Mouse (Mus musculus): ENCODE results near the gene Wwox. TPM values are rescaled to one million over a fixed set of nuclear protein-coding genes. Genes with fewer than 3 reads are reported as not detected.
A peak's percentile ranks its signal among the peaks of the same experiment; 100 is the strongest.

Wwox gene
- polyA plus RNA-seq, 1 experiment from 2014 or later, result 10.3 TPM

- Histone ChIP-seq H3K4me2 (no peak overlapping the region), H3K27me3 (ENCODE audit: control insufficient read depth, insufficient read depth, low read length) (no peaks in the 10 kb centered on the region), H3K4me1 (ENCODE audit: control insufficient read depth, insufficient read depth, low read length) (peaks cover 40% of the 10 kb centered on the region), H3K9ac (ENCODE audit: low read depth, low read length) (no peak overlapping the region), H3K9me3 (replicated peaks; ENCODE audit: control insufficient read depth, low read length) (no peaks in the 10 kb centered on the region), H3K27ac (ENCODE audit: low read depth, low read length) (no peak overlapping the region), H3K36me3 (ENCODE audit: control insufficient read depth, insufficient read depth, low read length) (no peaks in the 10 kb centered on the region), H3K4me3 (ENCODE audit: low read depth, low read length) (no peak overlapping the region)
- no peak for ATAC-seq (replicated peaks; ENCODE audit: insufficient number of reproducible peaks, low FRiP score, low TSS enrichment)
- WGBS (ENCODE audit: insufficient replicate concordance), result 31% methylated on average over 4 of the region's 4 CpGs
These were observed 443.0 kb downstream of the Wwox start for GRCm38 (mm10) chr8:114882504-114882903.

DNA sequence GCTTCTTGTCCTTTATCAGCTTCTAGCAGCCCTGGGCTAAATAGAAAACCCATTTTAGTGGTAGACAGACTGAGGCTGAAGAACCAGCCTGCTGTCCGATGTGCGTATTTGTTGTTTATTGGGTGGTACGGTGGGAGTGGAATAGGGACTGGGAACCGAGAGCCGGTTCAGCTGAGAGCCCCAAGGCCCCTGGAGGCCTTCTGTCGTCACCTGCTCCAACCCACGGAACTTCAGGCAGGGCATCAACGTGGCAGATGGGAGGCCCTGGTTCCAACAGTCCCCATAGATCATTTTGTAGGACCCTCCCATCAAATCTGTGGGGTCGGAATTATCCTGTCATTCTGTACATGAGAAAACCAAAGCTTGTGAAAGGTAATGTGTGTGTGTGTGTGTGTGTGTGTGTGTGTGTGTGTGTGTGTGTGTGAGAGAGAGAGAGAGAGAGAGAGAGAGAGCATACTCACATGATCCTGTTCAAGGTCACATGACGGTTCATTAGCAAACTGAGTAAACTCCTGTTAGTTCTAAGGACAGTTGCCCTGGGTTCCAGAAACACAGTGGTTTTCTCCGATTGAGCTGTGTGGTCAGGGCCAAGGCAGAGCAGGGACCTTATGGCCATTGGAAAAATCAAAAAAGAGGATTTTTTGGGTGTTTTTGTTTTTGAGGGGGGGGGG, 443.6 kb downstream of the Wwox start:
- Histone ChIP-seq H3K27ac (ENCODE audit: low read depth, low read length) (no peak overlapping the region), H3K4me3 (ENCODE audit: low read depth, low read length) (no peak overlapping the region), H3K4me1 (ENCODE audit: control insufficient read depth, insufficient read depth, low read length) (peaks cover 36% of the 10 kb centered on the region), H3K36me3 (ENCODE audit: control insufficient read depth, insufficient read depth, low read length) (no peaks in the 10 kb centered on the region), H3K27me3 (ENCODE audit: control insufficient read depth, insufficient read depth, low read length) (no peaks in the 10 kb centered on the region), H3K9me3 (replicated peaks; ENCODE audit: control insufficient read depth, low read length) (no peaks in the 10 kb centered on the region), H3K4me2 (no peak overlapping the region), H3K9ac (ENCODE audit: low read depth, low read length) (no peak overlapping the region)
- ATAC-seq (replicated peaks; ENCODE audit: insufficient number of reproducible peaks, low FRiP score, low TSS enrichment), result no peak
- 71% methylated on average over 11 of the region's 11 CpGs for WGBS (ENCODE audit: insufficient replicate concordance)

GRCm38 (mm10) chr8:114883967-114884366, 444.5 kb downstream of the Wwox start:
- no peak overlapping the region for H3K27ac ChIP-seq (ENCODE audit: low read depth, low read length)
- no peak for ATAC-seq (replicated peaks; ENCODE audit: insufficient number of reproducible peaks, low FRiP score, low TSS enrichment)
- H3K9ac ChIP-seq (ENCODE audit: low read depth, low read length), result no peak overlapping the region
- H3K4me3 ChIP-seq (ENCODE audit: low read depth, low read length), result no peak overlapping the region
- no peaks in the 10 kb centered on the region for H3K9me3 ChIP-seq (replicated peaks; ENCODE audit: control insufficient read depth, low read length)
- no peaks in the 10 kb centered on the region for H3K36me3 ChIP-seq (ENCODE audit: control insufficient read depth, insufficient read depth, low read length)
- 69% methylated on average over 9 of the region's 9 CpGs for WGBS (ENCODE audit: insufficient replicate concordance)
- H3K4me2 ChIP-seq, result no peak overlapping the region
- H3K4me1 ChIP-seq (ENCODE audit: control insufficient read depth, insufficient read depth, low read length), result peaks cover 28% of the 10 kb centered on the region
- H3K27me3 ChIP-seq (ENCODE audit: control insufficient read depth, insufficient read depth, low read length), result no peaks in the 10 kb centered on the region

DNA sequence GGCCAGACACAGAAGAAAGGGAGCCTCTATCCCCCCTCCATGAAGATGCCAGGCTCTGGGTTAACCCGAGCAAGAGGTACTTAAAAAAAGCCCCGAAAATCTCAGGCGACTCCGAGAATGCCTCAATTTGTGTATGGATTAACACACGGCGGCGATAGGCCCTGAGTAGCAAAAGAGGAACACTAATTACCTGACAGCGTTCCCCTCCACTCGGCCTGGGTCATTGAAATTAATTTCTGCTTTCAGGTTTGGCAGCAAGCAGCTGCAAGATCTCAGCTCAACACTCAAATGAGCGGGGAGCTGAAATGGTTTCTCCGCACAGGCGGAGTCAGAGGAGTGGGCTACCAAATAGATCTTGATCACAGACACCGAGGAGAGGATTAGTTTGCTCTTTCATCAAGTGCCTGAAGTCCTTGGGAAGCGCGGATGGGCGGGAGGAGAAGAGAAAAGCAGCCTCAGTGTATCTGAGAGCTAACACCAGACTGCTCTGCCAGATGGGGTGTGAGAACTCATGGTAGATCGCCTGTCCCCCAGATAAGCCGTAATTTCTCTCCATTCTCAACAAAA, 445.7 kb downstream of the Wwox start:
- no peak overlapping the region for H3K4me3 ChIP-seq (ENCODE audit: low read depth, low read length)
- 43% methylated on average over 18 of the region's 18 CpGs for WGBS (ENCODE audit: insufficient replicate concordance)
- no peaks in the 10 kb centered on the region for H3K27me3 ChIP-seq (ENCODE audit: control insufficient read depth, insufficient read depth, low read length)
- no peak for ATAC-seq (replicated peaks; ENCODE audit: insufficient number of reproducible peaks, low FRiP score, low TSS enrichment)
- H3K9me3 ChIP-seq (replicated peaks; ENCODE audit: control insufficient read depth, low read length), result no peaks in the 10 kb centered on the region
- no peaks in the 10 kb centered on the region for H3K36me3 ChIP-seq (ENCODE audit: control insufficient read depth, insufficient read depth, low read length)
- H3K4me2 ChIP-seq, result peak overlapping the region; percentile 12
- H3K4me1 ChIP-seq (ENCODE audit: control insufficient read depth, insufficient read depth, low read length), result peaks cover 17% of the 10 kb centered on the region
- H3K27ac ChIP-seq (ENCODE audit: low read depth, low read length), result no peak overlapping the region
- no peak overlapping the region; the same call in 1 of the 2 replicates for H3K9ac ChIP-seq (ENCODE audit: low read depth, low read length)

DNA sequence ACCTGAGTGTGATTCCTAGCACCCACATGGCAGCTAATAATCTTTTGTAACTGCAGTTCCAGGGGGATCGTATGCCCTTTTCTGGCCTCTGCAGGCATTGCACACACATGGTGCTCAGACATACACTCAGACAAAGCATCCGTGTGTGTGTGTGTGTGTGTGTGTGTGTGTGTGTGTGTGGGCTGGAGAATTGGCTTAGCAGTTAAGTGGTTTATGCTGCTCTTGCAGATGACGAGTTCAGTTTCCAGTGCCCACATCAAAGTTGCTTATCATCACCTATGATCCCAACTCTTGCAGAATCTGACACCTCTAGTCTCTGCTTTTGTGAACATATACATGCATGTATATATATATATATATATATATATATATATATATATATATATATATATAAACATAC, 448.9 kb downstream of the Wwox start:
- Histone ChIP-seq H3K4me3 (ENCODE audit: low read depth, low read length) (no peak overlapping the region), H3K4me2 (no peak overlapping the region), H3K9ac (ENCODE audit: low read depth, low read length) (no peak overlapping the region), H3K27me3 (ENCODE audit: control insufficient read depth, insufficient read depth, low read length) (no peaks in the 10 kb centered on the region), H3K4me1 (ENCODE audit: control insufficient read depth, insufficient read depth, low read length) (no peaks in the 10 kb centered on the region; the same call in 1 of the 2 replicates), H3K9me3 (replicated peaks; ENCODE audit: control insufficient read depth, low read length) (no peaks in the 10 kb centered on the region), H3K27ac (ENCODE audit: low read depth, low read length) (no peak overlapping the region), H3K36me3 (ENCODE audit: control insufficient read depth, insufficient read depth, low read length) (no peaks in the 10 kb centered on the region)
- WGBS (ENCODE audit: insufficient replicate concordance), result 78% methylated on average over 3 of the region's 3 CpGs
- no peak for ATAC-seq (replicated peaks; ENCODE audit: insufficient number of reproducible peaks, low FRiP score, low TSS enrichment)

GRCm38 (mm10) chr8:114889578-114890374, 450.3 kb downstream of the Wwox start:
- ATAC-seq (replicated peaks; ENCODE audit: insufficient number of reproducible peaks, low FRiP score, low TSS enrichment), result no peak
- no peak overlapping the region for H3K4me2 ChIP-seq
- 75% methylated on average over 16 of the region's 16 CpGs for WGBS (ENCODE audit: insufficient replicate concordance)
- H3K4me1 ChIP-seq (ENCODE audit: control insufficient read depth, insufficient read depth, low read length), result no peaks in the 10 kb centered on the region
- H3K4me3 ChIP-seq (ENCODE audit: low read depth, low read length), result no peak overlapping the region
- no peak overlapping the region for H3K9ac ChIP-seq (ENCODE audit: low read depth, low read length)
- H3K36me3 ChIP-seq (ENCODE audit: control insufficient read depth, insufficient read depth, low read length), result no peaks in the 10 kb centered on the region
- H3K9me3 ChIP-seq (replicated peaks; ENCODE audit: control insufficient read depth, low read length), result no peaks in the 10 kb centered on the region
- no peaks in the 10 kb centered on the region for H3K27me3 ChIP-seq (ENCODE audit: control insufficient read depth, insufficient read depth, low read length)
- H3K27ac ChIP-seq (ENCODE audit: low read depth, low read length), result no peak overlapping the region

- Histone ChIP-seq H3K27me3 (ENCODE audit: control insufficient read depth, insufficient read depth, low read length) (no peaks in the 10 kb centered on the region), H3K9me3 (replicated peaks; ENCODE audit: control insufficient read depth, low read length) (no peaks in the 10 kb centered on the region), H3K9ac (ENCODE audit: low read depth, low read length) (no peak overlapping the region), H3K27ac (ENCODE audit: low read depth, low read length) (no peak overlapping the region), H3K4me2 (no peak overlapping the region), H3K4me3 (ENCODE audit: low read depth, low read length) (no peak overlapping the region), H3K4me1 (ENCODE audit: control insufficient read depth, insufficient read depth, low read length) (no peaks in the 10 kb centered on the region), H3K36me3 (ENCODE audit: control insufficient read depth, insufficient read depth, low read length) (no peaks in the 10 kb centered on the region)
- 37% methylated on average over 5 of the region's 5 CpGs for WGBS (ENCODE audit: insufficient replicate concordance)
- ATAC-seq (replicated peaks; ENCODE audit: insufficient number of reproducible peaks, low FRiP score, low TSS enrichment), result no peak
These were observed 451.0 kb downstream of the Wwox start for GRCm38 (mm10) chr8:114890478-114890877.

DNA sequence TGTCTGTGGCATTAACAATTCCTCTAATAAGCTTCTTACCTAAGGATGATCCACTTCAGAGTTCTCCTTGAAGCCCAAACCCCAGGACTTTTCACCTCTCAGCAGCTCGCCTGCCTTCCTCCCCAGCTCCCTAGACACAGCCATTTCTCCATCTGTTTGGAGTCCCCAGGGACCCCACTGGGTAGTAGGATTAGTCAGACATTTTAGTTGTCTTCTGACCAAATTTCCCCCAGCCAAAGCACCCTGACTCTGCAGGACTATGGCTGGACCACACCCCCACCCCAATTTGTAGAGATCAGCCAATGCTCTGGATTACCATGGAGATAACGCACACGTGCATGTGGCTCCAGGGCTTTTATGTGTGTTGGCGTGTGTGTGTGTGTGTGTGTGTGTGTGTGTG, 451.8 kb downstream of the Wwox start:
- Histone ChIP-seq H3K4me2 (no peak overlapping the region), H3K4me3 (ENCODE audit: low read depth, low read length) (no peak overlapping the region), H3K27me3 (ENCODE audit: control insufficient read depth, insufficient read depth, low read length) (no peaks in the 10 kb centered on the region), H3K36me3 (ENCODE audit: control insufficient read depth, insufficient read depth, low read length) (no peaks in the 10 kb centered on the region), H3K4me1 (ENCODE audit: control insufficient read depth, insufficient read depth, low read length) (no peaks in the 10 kb centered on the region), H3K9ac (ENCODE audit: low read depth, low read length) (no peak overlapping the region), H3K27ac (ENCODE audit: low read depth, low read length) (no peak overlapping the region), H3K9me3 (replicated peaks; ENCODE audit: control insufficient read depth, low read length) (no peaks in the 10 kb centered on the region)
- no peak for ATAC-seq (replicated peaks; ENCODE audit: insufficient number of reproducible peaks, low FRiP score, low TSS enrichment)
- WGBS (ENCODE audit: insufficient replicate concordance), result 67% methylated on average over 4 of the region's 4 CpGs
